Mouse (Mus musculus) heart, postnatal 14 days (tissue): ENCODE results near the gene Khdc1b. TPM values are rescaled to one million over a fixed set of nuclear protein-coding genes. Genes with fewer than 3 reads are reported as not detected.

Source experiments
- total RNA-seq, 2 experiments: library from RNA; stranded (reverse); gene quantifications; 2 replicates each; pipeline ENCODE4 v1.2.3; 2021

Khdc1b gene
- total RNA-seq, 2 experiments from 2014 or later = not detected

Other genes with a start within 250 kb of the Khdc1b start
- 1 to 10 TPM; 3.0 to 3.2 TPM for gene Tmem14a, start 165.0 kb upstream of the Khdc1b start, total RNA-seq
- gene Gsta3, start 143.0 kb upstream of the Khdc1b start, total RNA-seq = 1 to 10 TPM; 2.9 to 7.6 TPM
- gene Khdc1a, start 33.9 kb upstream of the Khdc1b start, total RNA-seq = not detected
- not detected for gene Khdc1c, start 15.2 kb upstream of the Khdc1b start, total RNA-seq